Mouse (Mus musculus) C2C12 (cell line): ENCODE results near the gene Hapln2. TPM values are rescaled to one million over a fixed set of nuclear protein-coding genes. Genes with fewer than 3 reads are reported as not detected.
A peak's percentile ranks its signal among the peaks of the same experiment; 100 is the strongest.

ENCODE experiments used
- H3K27me3 ChIP-seq: one replicate; pipeline ENCODE4 v1.6.1; 2011; ENCODE audit not compliant: control insufficient read depth, insufficient read depth, insufficient read length
- H3K36me3 ChIP-seq: one replicate; pipeline ENCODE4 v1.6.1; 2011; ENCODE audit not compliant: control insufficient read depth, insufficient read depth
- H3K4me3 ChIP-seq: one replicate; pipeline ENCODE4 v1.5.1; 2011; ENCODE audit warnings: mild to moderate bottlenecking, control low read depth; ENCODE audit not compliant: poor library complexity, insufficient read depth, severe bottlenecking
- H3K79me2 ChIP-seq: one replicate; pipeline ENCODE4 v1.6.1; 2011; ENCODE audit not compliant: control insufficient read depth, insufficient read depth
- H3K79me3 ChIP-seq: one replicate; pipeline ENCODE4 v1.6.1; 2011; ENCODE audit warnings: low read depth, control low read depth
- H3ac ChIP-seq: one replicate; pipeline ENCODE3; 2011; ENCODE audit warnings: low read depth; ENCODE audit not compliant: control insufficient read depth, insufficient read length
- CEBPB ChIP-seq: IDR thresholded peaks from one replicate; pipeline ENCODE4 v1.6.1; 2011; ENCODE audit warnings: low read depth, mild to moderate bottlenecking, control low read depth, moderate library complexity
- CTCF ChIP-seq: IDR thresholded peaks from one replicate; pipeline ENCODE4 v1.5.1; 2011; ENCODE audit not compliant: control insufficient read depth, insufficient read depth, insufficient read length
- FOSL1 ChIP-seq: IDR thresholded peaks from one replicate; pipeline ENCODE4 v1.8.0; 2011; ENCODE audit warnings: mild to moderate bottlenecking, low read length; ENCODE audit not compliant: poor library complexity, insufficient read depth, severe bottlenecking
- MAX ChIP-seq: IDR thresholded peaks from one replicate; pipeline ENCODE4 v1.6.1; 2011; ENCODE audit warnings: mild to moderate bottlenecking, control low read depth
- MYOD1 ChIP-seq: IDR thresholded peaks from one replicate; pipeline ENCODE4 v1.6.1; 2011; ENCODE audit warnings: low read depth; ENCODE audit not compliant: control insufficient read depth, insufficient read length
- MYOG ChIP-seq: IDR thresholded peaks from one replicate; pipeline ENCODE4 v1.6.1; 2011; ENCODE audit not compliant: control insufficient read depth, insufficient read length; ENCODE audit errors: extremely low read depth
- USF1 ChIP-seq: IDR thresholded peaks from one replicate; pipeline ENCODE4 v1.6.1; 2011; ENCODE audit warnings: low read depth, mild to moderate bottlenecking, control low read depth, moderate library complexity
- polyA plus RNA-seq: library from polyadenylated mRNA; unstranded; fragments of >200 nt; fragmentation: generic; extraction: Trizol; gene quantifications from one replicate; pipeline ENCODE4 v1.2.1, GENCODE M21; 2012; ENCODE audit warnings: missing spikeins

Gene Hapln2
- polyA plus RNA-seq, 1 experiment = not detected

DNA sequence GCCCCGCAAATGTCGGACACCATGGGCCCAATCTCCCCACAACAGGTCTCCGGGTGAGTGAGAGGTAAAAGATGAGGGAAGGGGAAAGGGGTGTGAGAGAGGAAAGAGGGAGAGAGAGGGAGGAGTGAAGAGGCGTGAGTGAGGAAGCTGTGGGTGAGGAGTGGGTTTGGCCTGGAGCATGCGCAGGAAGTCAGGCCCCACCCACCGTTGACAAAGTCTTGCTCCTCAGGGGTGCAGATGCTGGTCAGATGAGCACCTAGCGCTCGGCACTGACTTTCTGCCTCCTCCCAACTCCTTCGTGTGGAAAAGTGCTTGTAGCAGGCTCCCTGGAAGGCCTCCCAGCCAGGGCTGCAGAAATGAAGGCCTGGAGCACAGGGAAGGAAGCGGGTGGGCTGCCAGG lies 37.4 kb downstream of the Hapln2 start:
- no peak for TF ChIP-seq FOSL1
- H3K4me3 ChIP-seq = no peak overlapping the region
- peaks cover under 1% of the 10 kb centered on the region for H3K27me3 ChIP-seq

DNA sequence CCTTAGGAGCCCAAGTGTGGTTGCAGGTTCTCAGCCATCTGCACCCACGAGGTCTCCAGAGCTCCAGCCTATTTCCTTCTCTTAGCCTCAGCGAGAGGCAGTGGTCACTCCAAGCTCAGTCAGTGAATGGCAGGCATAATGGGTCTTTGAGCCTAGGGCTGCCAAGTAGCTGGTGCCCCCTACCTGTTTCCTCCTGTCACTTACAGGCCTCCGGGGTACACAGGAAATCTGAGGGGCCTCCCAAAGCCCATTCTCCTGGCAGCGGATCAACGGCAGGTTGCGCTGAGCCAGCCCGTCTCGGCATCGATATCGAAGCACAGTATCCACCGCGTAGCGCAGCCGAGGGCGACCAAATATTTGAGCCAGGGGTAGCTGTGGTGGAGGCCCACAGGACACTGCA lies 39.3 kb downstream of the Hapln2 start:
- Histone ChIP-seq H3ac (no peak overlapping the region), H3K27me3 (no peaks in the 10 kb centered on the region), H3K36me3 (no peaks in the 10 kb centered on the region), H3K4me3 (no peak overlapping the region), H3K79me3 (no peaks in the 10 kb centered on the region), H3K79me2 (no peaks in the 10 kb centered on the region)
- no peak for TF ChIP-seq MYOD1
- no peak for TF ChIP-seq CTCF
- TF ChIP-seq FOSL1 = no peak
- no peak for TF ChIP-seq MYOG

More for the DNA sequence above, 37.4 kb downstream of the Hapln2 start:
- H3K79me2 ChIP-seq = no peaks in the 10 kb centered on the region
- H3K79me3 ChIP-seq = no peaks in the 10 kb centered on the region
- H3ac ChIP-seq = no peak overlapping the region
- H3K36me3 ChIP-seq = no peaks in the 10 kb centered on the region

DNA sequence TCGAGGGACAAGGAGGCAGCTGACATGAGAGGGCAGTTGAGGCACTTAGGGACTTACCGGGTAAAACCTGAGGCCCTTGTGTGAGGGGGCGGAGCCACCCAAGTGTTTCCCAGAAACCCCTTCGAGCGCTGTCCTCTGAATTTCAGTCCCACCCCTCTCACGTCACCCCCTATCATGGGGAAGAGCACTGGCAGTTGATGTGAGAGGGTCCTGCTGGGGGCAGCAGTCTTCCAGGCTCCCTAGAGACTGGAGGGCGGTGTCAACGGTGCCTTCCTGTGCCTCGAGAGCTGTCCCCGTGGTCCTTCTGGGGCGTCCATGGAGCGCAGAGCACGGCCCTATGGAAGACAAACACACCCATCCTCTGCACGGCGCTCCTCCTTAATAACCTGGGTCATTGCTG lies 39.8 kb downstream of the Hapln2 start:
- no peak for TF ChIP-seq CTCF
- no peak for TF ChIP-seq MAX
- TF ChIP-seq MYOD1 = no peak
- Histone ChIP-seq H3K4me3 (no peak overlapping the region), H3K79me3 (no peaks in the 10 kb centered on the region), H3K27me3 (no peaks in the 10 kb centered on the region), H3ac (no peak overlapping the region), H3K36me3 (no peaks in the 10 kb centered on the region), H3K79me2 (no peaks in the 10 kb centered on the region)

DNA sequence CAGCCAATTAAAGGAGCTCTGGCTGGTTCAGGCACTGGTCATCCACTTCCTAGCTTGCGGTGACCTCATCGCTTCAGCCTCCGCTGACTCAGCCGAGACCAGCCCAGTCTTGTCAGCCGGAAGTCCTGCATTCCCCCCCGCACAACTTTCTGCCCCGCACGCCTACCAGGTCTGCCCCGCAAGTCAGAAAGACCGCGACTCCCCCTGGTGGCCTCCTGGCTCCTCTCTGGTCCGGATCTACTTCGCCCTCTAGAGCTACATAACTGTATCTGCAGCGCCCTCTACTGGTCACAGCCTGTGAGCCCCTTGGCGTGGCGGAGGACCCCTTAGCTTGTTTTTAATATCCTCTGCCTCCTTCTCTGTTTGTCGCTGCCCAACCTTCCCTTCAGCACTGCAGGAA lies 40.5 kb downstream of the Hapln2 start:
- Histone ChIP-seq H3K4me3 (no peak overlapping the region), H3K27me3 (no peaks in the 10 kb centered on the region)

DNA sequence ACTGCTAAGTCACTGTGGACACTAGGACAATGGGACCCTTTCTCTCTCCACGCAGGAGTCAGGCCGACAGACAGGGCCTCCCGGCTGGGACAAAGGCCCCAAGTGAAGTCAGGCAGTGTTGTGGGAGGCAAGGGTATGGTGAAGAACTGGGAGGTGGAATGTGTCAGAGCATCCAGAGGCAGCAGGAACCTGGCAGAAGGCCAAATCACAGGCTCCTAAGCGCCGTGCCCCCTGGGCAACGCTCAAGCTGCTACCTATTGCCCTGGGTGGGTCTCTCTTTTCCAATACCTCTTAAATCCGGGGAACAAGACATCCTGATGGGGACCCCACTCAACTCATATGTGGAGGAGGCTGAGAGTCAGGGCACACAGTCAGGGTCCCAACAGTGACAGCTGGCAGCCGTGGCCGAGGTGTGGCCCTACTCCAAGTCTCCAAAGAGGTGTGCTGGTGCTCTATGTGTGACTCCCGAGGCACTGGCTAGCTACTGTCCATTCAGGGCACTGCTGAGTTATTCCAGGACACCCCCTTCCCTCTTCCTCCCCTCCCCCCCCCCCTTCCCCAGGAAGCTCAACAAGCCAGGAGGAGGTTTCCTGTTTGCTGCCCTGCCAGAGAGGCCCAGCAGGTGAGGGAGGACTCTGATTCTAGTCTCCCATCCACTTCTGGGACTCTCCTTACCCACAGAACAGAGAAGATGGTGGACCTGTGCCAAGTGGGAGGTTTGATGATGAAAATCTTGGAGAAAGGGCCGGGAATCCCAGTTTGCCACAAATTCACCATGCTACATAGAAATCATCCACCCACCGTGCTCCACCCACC lies 41.7 kb downstream of the Hapln2 start:
- Histone ChIP-seq H3ac (no peak overlapping the region), H3K79me2 (no peaks in the 10 kb centered on the region), H3K36me3 (no peaks in the 10 kb centered on the region), H3K27me3 (no peaks in the 10 kb centered on the region), H3K4me3 (no peak overlapping the region), H3K79me3 (no peaks in the 10 kb centered on the region)
- TF ChIP-seq FOSL1 (no peak), CEBPB (no peak)

More for the DNA sequence above, 40.5 kb downstream of the Hapln2 start:
- H3K36me3 ChIP-seq = no peaks in the 10 kb centered on the region
- no peaks in the 10 kb centered on the region for H3K79me3 ChIP-seq
- H3K79me2 ChIP-seq = no peaks in the 10 kb centered on the region
- TF ChIP-seq CEBPB (no peak), CTCF (peak; percentile 83), MYOG (no peak), USF1 (no peak), MYOD1 (peak; percentile 7), FOSL1 (peak; percentile 28)
- H3ac ChIP-seq = no peak overlapping the region

DNA sequence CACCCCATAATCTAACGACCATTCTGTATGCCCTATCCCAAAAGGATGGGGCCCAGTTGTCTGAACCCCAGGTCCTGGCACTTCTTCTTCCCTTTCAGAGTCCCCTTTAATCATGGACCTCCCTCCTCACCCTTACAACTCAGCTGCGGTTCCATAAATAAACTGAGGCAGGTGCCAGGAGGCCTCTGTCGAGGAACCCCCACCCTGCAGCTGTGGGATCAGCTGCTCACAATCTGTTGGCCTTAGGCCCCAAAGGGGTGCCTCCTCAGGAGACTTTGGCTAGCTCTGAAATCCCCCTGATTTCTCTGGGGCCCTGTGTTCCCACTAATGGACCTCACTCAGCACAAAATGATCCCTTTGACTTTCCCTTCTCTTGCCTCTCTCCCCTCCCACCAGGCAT lies 43.3 kb downstream of the Hapln2 start:
- H3K27me3 ChIP-seq = no peaks in the 10 kb centered on the region
- no peaks in the 10 kb centered on the region for H3K79me3 ChIP-seq
- peak overlapping the region; percentile 69 for H3ac ChIP-seq
- TF ChIP-seq MYOG = no peak
- TF ChIP-seq MYOD1 = peak; percentile 16
- no peak overlapping the region for H3K4me3 ChIP-seq
- peaks cover 2% of the 10 kb centered on the region for H3K36me3 ChIP-seq
- H3K79me2 ChIP-seq = no peaks in the 10 kb centered on the region
